Mouse (Mus musculus): Measurements from ENCODE around the gene Armc3. TPM values are rescaled to one million over a fixed set of nuclear protein-coding genes. Genes with fewer than 3 reads are reported as not detected.

Gene Armc3
- polyA plus RNA-seq, 1 experiment from 2014 or later, result 0.49 TPM

DNA sequence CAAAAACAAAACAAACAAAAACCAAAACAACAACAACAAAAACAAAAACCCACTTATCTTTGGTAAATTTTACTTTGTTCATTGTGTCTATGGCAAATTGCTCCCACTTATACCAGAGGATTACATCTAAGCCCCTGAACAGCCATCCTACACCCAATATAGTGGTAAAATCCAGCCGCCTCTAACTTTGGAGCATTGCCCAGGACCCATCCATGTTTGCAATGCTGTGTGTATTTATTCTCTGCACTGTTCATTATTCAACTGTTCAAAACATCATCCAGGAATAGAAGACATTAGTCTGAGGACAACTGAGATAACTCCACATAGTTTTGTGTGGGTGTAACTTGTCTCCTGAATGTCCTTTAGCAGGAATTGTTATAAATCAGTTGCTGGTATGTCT is 1.0 kb downstream of the Armc3 start:
- Histone ChIP-seq H3K36me3 (ENCODE audit: control insufficient read depth, insufficient read depth) (no peaks in the 10 kb centered on the region), H3K27ac (ENCODE audit: low read length) (no peak overlapping the region), H3K4me1 (ENCODE audit: control insufficient read depth, insufficient read depth, low read length) (peaks cover 12% of the 10 kb centered on the region), H3K27me3 (ENCODE audit: control insufficient read depth, insufficient read depth, low read length) (no peaks in the 10 kb centered on the region), H3K4me2 (ENCODE audit: low read depth, low read length) (no peak overlapping the region), H3K9ac (ENCODE audit: low read length) (no peak overlapping the region), H3K9me3 (replicated peaks; ENCODE audit: control insufficient read depth, low read length) (no peaks in the 10 kb centered on the region), H3K4me3 (ENCODE audit: low read length) (no peak overlapping the region)
- 41% methylated on average over 1 of the region's 1 CpGs for WGBS
- ATAC-seq (replicated peaks; ENCODE audit: extremely low read depth, insufficient read depth, low FRiP score), result peak; percentile 41; the same call in 1 of the 2 replicates

DNA sequence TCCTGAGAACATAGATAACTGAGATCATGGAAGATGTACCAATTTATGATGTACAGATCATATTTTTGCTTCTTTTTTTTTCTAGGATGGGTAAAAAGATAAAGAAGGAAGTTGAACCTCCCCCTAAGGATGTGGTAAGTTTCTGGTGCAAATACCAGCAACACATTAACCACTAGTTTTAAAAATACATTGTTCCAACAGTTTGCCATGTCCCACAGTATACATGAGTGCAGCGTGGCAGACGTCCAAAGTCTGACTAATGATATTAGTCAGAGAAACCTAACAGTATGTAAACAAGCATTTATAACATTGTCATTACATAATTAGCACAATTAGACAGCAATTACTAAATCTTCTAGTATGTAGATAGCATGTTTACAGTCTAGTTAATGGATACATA is 2.6 kb downstream of the Armc3 start:
- Histone ChIP-seq H3K9me3 (replicated peaks; ENCODE audit: control insufficient read depth, low read length) (no peaks in the 10 kb centered on the region), H3K4me1 (ENCODE audit: control insufficient read depth, insufficient read depth, low read length) (peaks cover 12% of the 10 kb centered on the region), H3K27ac (ENCODE audit: low read length) (no peak overlapping the region), H3K4me2 (ENCODE audit: low read depth, low read length) (no peak overlapping the region), H3K36me3 (ENCODE audit: control insufficient read depth, insufficient read depth) (no peaks in the 10 kb centered on the region), H3K27me3 (ENCODE audit: control insufficient read depth, insufficient read depth, low read length) (no peaks in the 10 kb centered on the region), H3K9ac (ENCODE audit: low read length) (no peak overlapping the region), H3K4me3 (ENCODE audit: low read length) (no peak overlapping the region)
- ATAC-seq (replicated peaks; ENCODE audit: extremely low read depth, insufficient read depth, low FRiP score), result no peak
- WGBS, result 67% methylated on average over 2 of the region's 2 CpGs

DNA sequence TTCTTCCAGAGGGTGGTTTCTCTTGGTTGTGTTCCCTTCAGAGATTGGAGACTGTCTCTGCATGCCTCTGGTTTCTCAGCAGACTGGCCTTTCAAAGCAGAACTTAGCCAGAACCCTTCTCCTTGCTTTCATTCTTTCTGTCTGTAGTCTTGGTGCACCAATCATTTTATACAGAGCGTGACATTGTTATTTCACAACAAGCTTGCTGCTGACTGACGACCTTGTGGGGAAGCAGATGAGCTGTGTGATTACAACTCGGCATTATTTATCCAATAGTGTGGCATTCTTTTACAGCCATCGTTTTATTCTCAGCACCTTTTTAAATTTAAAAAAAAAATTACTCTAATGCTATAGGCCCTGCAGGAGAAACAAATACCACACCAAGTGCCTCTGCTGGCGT is 35.2 kb downstream of the Armc3 start:
- H3K9ac ChIP-seq (ENCODE audit: low read length), result no peak overlapping the region
- no peak for ATAC-seq (replicated peaks; ENCODE audit: extremely low read depth, insufficient read depth, low FRiP score)
- no peak overlapping the region for H3K27ac ChIP-seq (ENCODE audit: low read length)
- H3K4me3 ChIP-seq (ENCODE audit: low read length), result no peak overlapping the region
- no peaks in the 10 kb centered on the region for H3K4me1 ChIP-seq (ENCODE audit: control insufficient read depth, insufficient read depth, low read length)
- no peaks in the 10 kb centered on the region for H3K27me3 ChIP-seq (ENCODE audit: control insufficient read depth, insufficient read depth, low read length)
- WGBS, result 74% methylated on average over 5 of the region's 5 CpGs
- no peaks in the 10 kb centered on the region for H3K36me3 ChIP-seq (ENCODE audit: control insufficient read depth, insufficient read depth)
- H3K4me2 ChIP-seq (ENCODE audit: low read depth, low read length), result no peak overlapping the region
- H3K9me3 ChIP-seq (replicated peaks; ENCODE audit: control insufficient read depth, low read length), result no peaks in the 10 kb centered on the region; the same call in 1 of the 2 replicates

DNA sequence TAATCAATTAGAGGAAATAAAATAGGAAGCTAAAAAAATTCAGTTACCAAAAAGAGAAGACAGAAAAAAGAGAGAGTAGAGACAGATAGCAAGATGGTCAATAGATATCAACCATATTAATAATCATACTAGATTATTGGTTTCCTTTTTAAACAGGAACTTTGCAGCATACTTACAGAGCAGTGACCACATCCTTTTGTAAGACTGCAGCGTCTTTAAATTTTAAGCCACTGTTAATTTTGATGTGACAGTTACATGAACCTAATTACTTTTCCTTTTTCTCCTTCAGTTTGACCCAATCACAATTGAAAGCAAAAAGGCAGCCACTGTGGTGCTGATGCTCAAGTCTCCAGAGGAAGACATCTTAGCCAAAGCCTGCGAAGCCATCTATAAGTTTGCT is 36.1 kb downstream of the Armc3 start:
- no peak overlapping the region for H3K4me2 ChIP-seq (ENCODE audit: low read depth, low read length)
- H3K9me3 ChIP-seq (replicated peaks; ENCODE audit: control insufficient read depth, low read length), result no peaks in the 10 kb centered on the region; the same call in 1 of the 2 replicates
- ATAC-seq (replicated peaks; ENCODE audit: extremely low read depth, insufficient read depth, low FRiP score), result no peak
- no peak overlapping the region for H3K9ac ChIP-seq (ENCODE audit: low read length)
- no peaks in the 10 kb centered on the region for H3K27me3 ChIP-seq (ENCODE audit: control insufficient read depth, insufficient read depth, low read length)
- H3K27ac ChIP-seq (ENCODE audit: low read length), result no peak overlapping the region
- 88% methylated on average over 2 of the region's 2 CpGs for WGBS
- no peaks in the 10 kb centered on the region for H3K4me1 ChIP-seq (ENCODE audit: control insufficient read depth, insufficient read depth, low read length)
- no peaks in the 10 kb centered on the region for H3K36me3 ChIP-seq (ENCODE audit: control insufficient read depth, insufficient read depth)
- H3K4me3 ChIP-seq (ENCODE audit: low read length), result no peak overlapping the region

DNA sequence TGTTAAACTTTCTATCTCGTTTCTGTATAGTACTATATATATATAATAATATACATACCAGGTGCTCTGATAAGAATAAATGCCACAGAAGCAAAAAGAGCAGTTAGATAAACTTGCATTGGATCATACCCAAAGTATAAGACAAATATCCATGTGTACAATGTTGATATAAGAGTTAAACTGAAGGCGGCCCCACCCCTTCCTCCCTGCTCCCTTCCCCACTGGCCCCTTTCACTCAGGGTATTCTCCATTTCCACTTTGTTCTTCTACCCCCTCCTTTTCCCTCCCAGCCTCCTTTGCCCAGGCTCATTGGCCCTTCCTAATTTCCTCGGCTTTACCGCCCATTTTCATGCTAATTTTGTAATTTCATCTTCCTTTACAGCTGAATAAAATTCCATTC is 36.5 kb downstream of the Armc3 start:
- 67% methylated on average over 4 of the region's 4 CpGs for WGBS
- Histone ChIP-seq H3K4me2 (ENCODE audit: low read depth, low read length) (no peak overlapping the region), H3K4me3 (ENCODE audit: low read length) (no peak overlapping the region), H3K36me3 (ENCODE audit: control insufficient read depth, insufficient read depth) (no peaks in the 10 kb centered on the region), H3K4me1 (ENCODE audit: control insufficient read depth, insufficient read depth, low read length) (no peaks in the 10 kb centered on the region), H3K9me3 (replicated peaks; ENCODE audit: control insufficient read depth, low read length) (no peaks in the 10 kb centered on the region; the same call in 1 of the 2 replicates), H3K9ac (ENCODE audit: low read length) (no peak overlapping the region), H3K27me3 (ENCODE audit: control insufficient read depth, insufficient read depth, low read length) (no peaks in the 10 kb centered on the region), H3K27ac (ENCODE audit: low read length) (no peak overlapping the region)
- no peak for ATAC-seq (replicated peaks; ENCODE audit: extremely low read depth, insufficient read depth, low FRiP score)

DNA sequence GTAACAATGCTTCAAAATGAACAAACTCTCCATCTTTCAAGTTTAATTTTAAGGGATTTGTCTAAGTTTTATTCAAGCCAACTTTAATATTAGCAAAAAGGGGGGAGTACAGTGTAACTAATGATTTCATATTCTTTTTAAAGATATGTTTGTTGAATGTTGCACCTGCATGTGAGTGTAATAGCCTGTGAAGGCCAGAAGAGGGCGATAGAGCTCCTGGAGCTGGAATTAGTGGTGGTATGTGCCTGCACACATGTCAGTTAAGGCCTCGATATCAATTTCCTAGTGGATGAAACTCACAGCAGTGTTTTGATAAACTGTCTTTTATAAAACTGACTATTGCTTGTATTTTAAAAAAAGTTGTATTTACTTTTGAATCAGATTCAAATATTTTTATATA is 39.7 kb downstream of the Armc3 start:
- no peaks in the 10 kb centered on the region for H3K36me3 ChIP-seq (ENCODE audit: control insufficient read depth, insufficient read depth)
- H3K4me1 ChIP-seq (ENCODE audit: control insufficient read depth, insufficient read depth, low read length), result no peaks in the 10 kb centered on the region
- H3K27me3 ChIP-seq (ENCODE audit: control insufficient read depth, insufficient read depth, low read length), result no peaks in the 10 kb centered on the region
- H3K9ac ChIP-seq (ENCODE audit: low read length), result no peak overlapping the region
- no peak overlapping the region for H3K4me2 ChIP-seq (ENCODE audit: low read depth, low read length)
- no peak for ATAC-seq (replicated peaks; ENCODE audit: extremely low read depth, insufficient read depth, low FRiP score)
- H3K4me3 ChIP-seq (ENCODE audit: low read length), result no peak overlapping the region
- 56% methylated on average over 2 of the region's 2 CpGs for WGBS
- no peaks in the 10 kb centered on the region; the same call in 1 of the 2 replicates for H3K9me3 ChIP-seq (replicated peaks; ENCODE audit: control insufficient read depth, low read length)
- H3K27ac ChIP-seq (ENCODE audit: low read length), result no peak overlapping the region

DNA sequence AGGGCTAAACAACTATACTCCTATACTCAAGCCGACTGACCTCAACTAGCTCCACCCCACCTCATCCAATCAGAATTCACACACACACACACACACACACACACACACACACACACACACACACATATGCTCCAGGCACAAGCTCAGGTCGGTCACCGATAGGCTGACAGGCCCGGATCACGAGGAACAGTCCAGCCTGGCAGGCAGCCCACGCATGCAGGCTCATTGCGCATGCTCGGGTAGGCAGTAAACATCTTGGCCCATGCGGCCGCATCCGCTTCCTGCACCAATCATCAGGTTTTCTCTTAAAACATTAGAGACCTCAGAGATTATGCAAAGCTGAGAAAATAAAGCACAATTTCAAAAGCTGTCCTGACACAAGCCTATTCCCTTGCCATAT is 50.5 kb downstream of the Armc3 start:
- no peaks in the 10 kb centered on the region for H3K36me3 ChIP-seq (ENCODE audit: control insufficient read depth, insufficient read depth)
- H3K9ac ChIP-seq (ENCODE audit: low read length), result no peak overlapping the region
- peaks cover 2% of the 10 kb centered on the region for H3K9me3 ChIP-seq (replicated peaks; ENCODE audit: control insufficient read depth, low read length)
- 80% methylated on average over 11 of the region's 11 CpGs for WGBS
- H3K4me2 ChIP-seq (ENCODE audit: low read depth, low read length), result no peak overlapping the region
- H3K4me1 ChIP-seq (ENCODE audit: control insufficient read depth, insufficient read depth, low read length), result no peaks in the 10 kb centered on the region
- H3K4me3 ChIP-seq (ENCODE audit: low read length), result no peak overlapping the region
- H3K27me3 ChIP-seq (ENCODE audit: control insufficient read depth, insufficient read depth, low read length), result no peaks in the 10 kb centered on the region
- H3K27ac ChIP-seq (ENCODE audit: low read length), result no peak overlapping the region
- no peak for ATAC-seq (replicated peaks; ENCODE audit: extremely low read depth, insufficient read depth, low FRiP score)

DNA sequence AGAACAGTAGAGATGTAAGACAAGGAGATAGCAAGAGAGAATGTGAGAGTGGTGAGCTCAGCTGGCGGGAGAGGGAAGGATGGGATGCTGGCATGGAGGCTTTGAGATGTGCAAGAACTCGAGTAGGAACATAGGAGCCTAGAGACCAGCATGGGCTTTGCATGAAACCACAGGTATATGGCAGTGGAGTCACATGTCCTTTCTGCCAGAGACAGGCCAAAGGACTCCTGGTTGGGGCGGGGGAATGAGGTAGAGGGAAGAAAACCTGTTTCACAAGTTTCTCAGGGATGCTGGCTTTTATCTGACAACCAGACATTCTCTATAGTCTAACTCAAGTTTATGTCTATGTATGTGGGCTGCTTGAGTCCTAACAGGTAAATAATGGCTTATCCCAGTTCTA is 55.9 kb downstream of the Armc3 start:
- Histone ChIP-seq H3K4me1 (ENCODE audit: control insufficient read depth, insufficient read depth, low read length) (no peaks in the 10 kb centered on the region), H3K36me3 (ENCODE audit: control insufficient read depth, insufficient read depth) (no peaks in the 10 kb centered on the region), H3K4me3 (ENCODE audit: low read length) (no peak overlapping the region), H3K27me3 (ENCODE audit: control insufficient read depth, insufficient read depth, low read length) (no peaks in the 10 kb centered on the region), H3K4me2 (ENCODE audit: low read depth, low read length) (no peak overlapping the region), H3K9me3 (replicated peaks; ENCODE audit: control insufficient read depth, low read length) (no peaks in the 10 kb centered on the region), H3K9ac (ENCODE audit: low read length) (no peak overlapping the region), H3K27ac (ENCODE audit: low read length) (no peak overlapping the region)
- no peak for ATAC-seq (replicated peaks; ENCODE audit: extremely low read depth, insufficient read depth, low FRiP score)
- WGBS, result 67% methylated on average over 3 of the region's 3 CpGs

DNA sequence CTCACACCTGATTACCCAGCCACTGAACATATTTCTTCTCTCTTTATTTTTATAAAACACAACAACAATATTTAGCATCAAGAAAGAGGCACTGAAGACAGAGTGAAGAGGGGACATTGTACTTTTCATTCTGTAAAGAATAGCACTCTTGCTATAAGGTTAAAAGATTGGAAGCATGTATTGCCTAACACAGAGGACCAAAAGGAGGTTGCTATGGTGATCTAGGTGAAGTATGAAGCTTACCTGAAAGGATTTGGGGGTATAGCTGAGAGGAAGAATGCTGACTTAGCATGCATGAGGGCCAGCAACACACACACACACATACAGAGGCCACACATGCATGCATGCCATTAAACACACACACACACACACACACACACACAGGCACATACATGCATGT is 58.2 kb downstream of the Armc3 start:
- no peak for ATAC-seq (replicated peaks; ENCODE audit: extremely low read depth, insufficient read depth, low FRiP score)
- H3K4me2 ChIP-seq (ENCODE audit: low read depth, low read length), result no peak overlapping the region
- no peak overlapping the region for H3K9ac ChIP-seq (ENCODE audit: low read length)
- H3K4me1 ChIP-seq (ENCODE audit: control insufficient read depth, insufficient read depth, low read length), result no peaks in the 10 kb centered on the region
- no peak overlapping the region for H3K27ac ChIP-seq (ENCODE audit: low read length)
- no peaks in the 10 kb centered on the region for H3K9me3 ChIP-seq (replicated peaks; ENCODE audit: control insufficient read depth, low read length)
- no peak overlapping the region for H3K4me3 ChIP-seq (ENCODE audit: low read length)
- H3K36me3 ChIP-seq (ENCODE audit: control insufficient read depth, insufficient read depth), result no peaks in the 10 kb centered on the region
- no peaks in the 10 kb centered on the region for H3K27me3 ChIP-seq (ENCODE audit: control insufficient read depth, insufficient read depth, low read length)

DNA sequence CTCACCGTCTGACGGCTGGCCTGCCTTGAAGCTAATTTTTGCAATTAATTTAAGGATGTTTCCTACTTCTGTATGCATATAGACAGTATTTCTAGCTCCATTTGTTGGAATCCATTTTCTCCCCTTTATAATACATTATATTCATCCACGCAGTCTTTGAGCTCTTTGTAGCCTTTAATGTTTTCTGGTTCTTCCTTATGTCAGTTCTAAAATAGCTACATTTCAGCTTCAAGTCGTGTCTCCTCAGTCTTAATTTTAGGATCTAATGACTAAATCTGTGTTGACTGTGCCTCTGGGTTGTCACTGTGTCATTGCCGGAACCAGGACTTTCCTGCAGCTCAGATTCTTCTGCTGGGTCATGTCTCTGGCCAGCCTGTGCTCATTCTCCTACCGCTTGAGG is 61.3 kb downstream of the Armc3 start:
- no peak overlapping the region for H3K27ac ChIP-seq (ENCODE audit: low read length)
- H3K4me3 ChIP-seq (ENCODE audit: low read length), result no peak overlapping the region
- H3K9ac ChIP-seq (ENCODE audit: low read length), result no peak overlapping the region
- no peaks in the 10 kb centered on the region for H3K9me3 ChIP-seq (replicated peaks; ENCODE audit: control insufficient read depth, low read length)
- H3K36me3 ChIP-seq (ENCODE audit: control insufficient read depth, insufficient read depth), result no peaks in the 10 kb centered on the region
- WGBS, result 81% methylated on average over 6 of the region's 6 CpGs
- H3K27me3 ChIP-seq (ENCODE audit: control insufficient read depth, insufficient read depth, low read length), result no peaks in the 10 kb centered on the region
- H3K4me2 ChIP-seq (ENCODE audit: low read depth, low read length), result no peak overlapping the region
- ATAC-seq (replicated peaks; ENCODE audit: extremely low read depth, insufficient read depth, low FRiP score), result no peak
- H3K4me1 ChIP-seq (ENCODE audit: control insufficient read depth, insufficient read depth, low read length), result no peaks in the 10 kb centered on the region

Measured in heart, embryonic 16.5 days (tissue).